Mouse (Mus musculus) kidney, embryonic 15.5 days (tissue): ENCODE measurements around the gene Hoxd10. TPM values are rescaled to one million over a fixed set of nuclear protein-coding genes. Genes with fewer than 3 reads are reported as not detected.
A peak's percentile ranks its signal among the peaks of the same experiment; 100 is the strongest.

Source experiments
- ATAC-seq: fragments of 200-750 bp; cut with Nextera tagmentation; replicated peaks from 2 replicates; pipeline ENCODE4 v1.8.0; 2017; ENCODE audit warnings: moderate TSS enrichment; ENCODE audit not compliant: low FRiP score
- H3K27ac ChIP-seq: fragments of 300-500 bp; sonication (generic); 2 replicates; pipeline ENCODE4 v1.5.1; 2015; ENCODE audit warnings: mild to moderate bottlenecking, inconsistent platforms
- H3K27me3 ChIP-seq: fragments of 300-500 bp; sonication (generic); 2 replicates; pipeline ENCODE4 v1.6.1; 2015; ENCODE audit warnings: inconsistent platforms
- H3K36me3 ChIP-seq: fragments of 300-500 bp; sonication (generic); 2 replicates; pipeline ENCODE4 v1.6.1; 2015; ENCODE audit warnings: inconsistent platforms
- H3K4me1 ChIP-seq: fragments of 300-500 bp; sonication (generic); 2 replicates; pipeline ENCODE4 v1.6.1; 2015; ENCODE audit warnings: inconsistent platforms
- H3K4me2 ChIP-seq: fragments of 300-500 bp; sonication (generic); 2 replicates; pipeline ENCODE4 v1.6.1; 2015; ENCODE audit warnings: moderate library complexity, mild to moderate bottlenecking, inconsistent platforms
- H3K4me3 ChIP-seq: fragments of 300-500 bp; sonication (generic); replicated peaks from 2 replicates; pipeline ENCODE4 v1.5.1; 2015; ENCODE audit warnings: mild to moderate bottlenecking, inconsistent platforms
- H3K9ac ChIP-seq: fragments of 300-500 bp; sonication (generic); 2 replicates; pipeline ENCODE4 v1.6.1; 2015; ENCODE audit warnings: mild to moderate bottlenecking, inconsistent platforms
- H3K9me3 ChIP-seq: fragments of 300-500 bp; sonication (generic); replicated peaks from 2 replicates; pipeline ENCODE4 v1.6.1; 2016; ENCODE audit warnings: inconsistent platforms
- WGBS: fragments of 180-500 bp; shearing (Covaris S2); methylation state at CpG from one replicate; pipeline ENCODE4 v1.1.7; 2015; ENCODE audit warnings: mixed read lengths; 5-methylcytosine and 5-hydroxymethylcytosine counted together
- polyA plus RNA-seq: library from polyadenylated mRNA; unstranded; fragments of >200 nt; fragmentation: Nextera tagmentation; extraction: Ambion mirVana; gene quantifications from 2 replicates; pipeline ENCODE4 v1.2.1, GENCODE M21; 2015

Gene Hoxd10
- 33.6 and 36.6 TPM in 2 replicates for polyA plus RNA-seq

- peak within 1 kb of the TSS; percentile 74 for H3K9ac ChIP-seq
- H3K4me1 ChIP-seq = peaks cover 49% of the 10 kb centered on the region
- peak within 1 kb of the TSS; percentile 95 for H3K27ac ChIP-seq
- H3K27me3 ChIP-seq = peaks cover 22% of the 10 kb centered on the region; the same call in 1 of the 2 replicates
- H3K36me3 ChIP-seq = no peaks in the 10 kb centered on the region
- H3K9me3 ChIP-seq = no peaks in the 10 kb centered on the region
- WGBS = under 1% methylated on average over 56 of the region's 56 CpGs
- H3K4me3 ChIP-seq = peak within 1 kb of the TSS; percentile 70
- H3K4me2 ChIP-seq = peak within 1 kb of the TSS; percentile 80
- peak; percentile 93 for ATAC-seq
Measured at GRCm38 (mm10) chr2:74691022-74691951, at the start of gene Hoxd10. Hoxd10 (plus strand) TSS chr2:74691924.

GRCm38 (mm10) chr2:74642431-74642830 is 49.3 kb upstream of the Hoxd10 start:
- Histone ChIP-seq H3K27me3 (peaks cover 35% of the 10 kb centered on the region), H3K9me3 (no peaks in the 10 kb centered on the region), H3K9ac (no peak overlapping the region), H3K4me2 (no peak overlapping the region), H3K36me3 (no peaks in the 10 kb centered on the region), H3K27ac (no peak overlapping the region), H3K4me3 (no peak overlapping the region), H3K4me1 (peaks cover 8% of the 10 kb centered on the region)
- WGBS = 44% methylated on average over 5 of the region's 5 CpGs
- ATAC-seq = no peak

- Histone ChIP-seq H3K9me3 (no peaks in the 10 kb centered on the region), H3K27ac (no peak overlapping the region), H3K4me1 (peaks cover 20% of the 10 kb centered on the region), H3K9ac (no peak overlapping the region), H3K36me3 (no peaks in the 10 kb centered on the region), H3K4me3 (no peak overlapping the region), H3K27me3 (peaks cover 67% of the 10 kb centered on the region), H3K4me2 (no peak overlapping the region)
- 88% methylated on average over 3 of the region's 3 CpGs for WGBS
- no peak for ATAC-seq
Measured at GRCm38 (mm10) chr2:74645631-74646030, 46.1 kb upstream of the Hoxd10 start.

GRCm38 (mm10) chr2:74647082-74647864 is 44.5 kb upstream of the Hoxd10 start:
- no peaks in the 10 kb centered on the region for H3K36me3 ChIP-seq
- H3K4me3 ChIP-seq = no peak overlapping the region
- peaks cover 83% of the 10 kb centered on the region for H3K27me3 ChIP-seq
- H3K4me1 ChIP-seq = peaks cover 20% of the 10 kb centered on the region
- no peak overlapping the region for H3K9ac ChIP-seq
- WGBS = 16% methylated on average over 7 of the region's 7 CpGs
- no peaks in the 10 kb centered on the region for H3K9me3 ChIP-seq
- ATAC-seq = peak; percentile 84; the same call in 1 of the 2 replicates
- H3K4me2 ChIP-seq = no peak overlapping the region
- H3K27ac ChIP-seq = no peak overlapping the region

GRCm38 (mm10) chr2:74652996-74653340 is 38.8 kb upstream of the Hoxd10 start:
- no peak overlapping the region for H3K4me3 ChIP-seq
- peaks cover 89% of the 10 kb centered on the region for H3K27me3 ChIP-seq
- no peaks in the 10 kb centered on the region for H3K36me3 ChIP-seq
- WGBS = 36% methylated on average over 2 of the region's 2 CpGs
- peaks cover 25% of the 10 kb centered on the region for H3K4me1 ChIP-seq
- H3K9me3 ChIP-seq = no peaks in the 10 kb centered on the region
- no peak overlapping the region for H3K9ac ChIP-seq
- H3K4me2 ChIP-seq = no peak overlapping the region
- no peak for ATAC-seq
- H3K27ac ChIP-seq = no peak overlapping the region

- Histone ChIP-seq H3K4me1 (peaks cover 25% of the 10 kb centered on the region), H3K27ac (no peak overlapping the region), H3K27me3 (peaks cover 89% of the 10 kb centered on the region), H3K36me3 (no peaks in the 10 kb centered on the region), H3K9ac (no peak overlapping the region), H3K4me3 (no peak overlapping the region), H3K4me2 (no peak overlapping the region), H3K9me3 (no peaks in the 10 kb centered on the region)
- ATAC-seq = no peak
- WGBS = 12% methylated on average over 17 of the region's 17 CpGs
Measured at GRCm38 (mm10) chr2:74653781-74654535, 37.8 kb upstream of the Hoxd10 start.

GRCm38 (mm10) chr2:74654743-74655419 is 36.8 kb upstream of the Hoxd10 start:
- no peak overlapping the region for H3K4me2 ChIP-seq
- no peak for ATAC-seq
- peaks cover 27% of the 10 kb centered on the region for H3K4me1 ChIP-seq
- H3K27ac ChIP-seq = no peak overlapping the region
- WGBS = 5% methylated on average over 20 of the region's 20 CpGs
- H3K4me3 ChIP-seq = no peak overlapping the region; the same call in 1 of the 2 replicates
- no peaks in the 10 kb centered on the region for H3K36me3 ChIP-seq
- H3K9ac ChIP-seq = no peak overlapping the region
- H3K9me3 ChIP-seq = no peaks in the 10 kb centered on the region
- H3K27me3 ChIP-seq = peaks cover 89% of the 10 kb centered on the region

- H3K27ac ChIP-seq = no peak overlapping the region
- no peaks in the 10 kb centered on the region for H3K9me3 ChIP-seq
- peak overlapping the region; percentile 64 for H3K4me2 ChIP-seq
- no peaks in the 10 kb centered on the region for H3K36me3 ChIP-seq
- WGBS = under 1% methylated on average over 46 of the region's 47 CpGs
- peak; percentile 50; the same call in 1 of the 2 replicates for ATAC-seq
- H3K4me1 ChIP-seq = peaks cover 27% of the 10 kb centered on the region
- H3K9ac ChIP-seq = no peak overlapping the region
- H3K27me3 ChIP-seq = peaks cover 89% of the 10 kb centered on the region
- peak overlapping the region; percentile 46 for H3K4me3 ChIP-seq
Measured at GRCm38 (mm10) chr2:74655420-74655781, 36.3 kb upstream of the Hoxd10 start.

GRCm38 (mm10) chr2:74655821-74656631 is 35.7 kb upstream of the Hoxd10 start:
- Histone ChIP-seq H3K9me3 (no peaks in the 10 kb centered on the region), H3K4me3 (peak overlapping the region; percentile 46), H3K9ac (no peak overlapping the region), H3K27me3 (peaks cover 89% of the 10 kb centered on the region), H3K27ac (no peak overlapping the region), H3K4me1 (peaks cover 30% of the 10 kb centered on the region), H3K4me2 (peak overlapping the region; percentile 64), H3K36me3 (no peaks in the 10 kb centered on the region)
- ATAC-seq = peak; percentile 49; the same call in 1 of the 2 replicates
- 1% methylated on average over 61 of the region's 69 CpGs for WGBS

- WGBS = 3% methylated on average over 4 of the region's 4 CpGs
- Histone ChIP-seq H3K9me3 (no peaks in the 10 kb centered on the region), H3K4me1 (peaks cover 35% of the 10 kb centered on the region), H3K27me3 (peaks cover 90% of the 10 kb centered on the region), H3K36me3 (no peaks in the 10 kb centered on the region), H3K4me2 (no peak overlapping the region), H3K4me3 (no peak overlapping the region; the same call in 1 of the 2 replicates), H3K27ac (no peak overlapping the region), H3K9ac (no peak overlapping the region)
- no peak for ATAC-seq
Measured at GRCm38 (mm10) chr2:74656632-74657021, 35.1 kb upstream of the Hoxd10 start.
